Mouse (Mus musculus): Measurements from ENCODE around the gene Tox3. TPM values are rescaled to one million over a fixed set of nuclear protein-coding genes. Genes with fewer than 3 reads are reported as not detected.

Tox3 gene
- polyA plus RNA-seq, 1 experiment from 2014 or later: 2.0 TPM

DNA sequence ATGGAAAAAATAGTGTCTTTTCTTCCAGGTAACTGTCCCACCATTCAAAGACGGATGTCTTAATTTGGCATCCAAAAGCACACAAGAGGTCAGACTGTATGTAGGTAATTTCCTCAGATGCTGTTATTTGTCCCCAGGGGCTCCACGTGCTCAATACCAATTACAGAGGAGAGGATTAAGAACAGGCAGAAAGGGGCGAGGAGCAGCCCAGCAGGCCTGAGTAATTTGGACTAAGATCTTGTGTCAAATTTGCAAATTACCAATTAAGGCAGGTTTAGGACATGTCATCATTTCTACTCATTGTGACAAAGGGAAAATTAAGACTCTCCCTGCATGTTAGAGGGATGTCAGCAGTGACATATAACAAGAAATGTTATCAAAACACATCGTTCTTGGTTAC, 106.7 kb downstream of the Tox3 start:
- Histone ChIP-seq H3K9me3 (ENCODE audit: control insufficient read depth) (no peaks in the 10 kb centered on the region), H3K27ac (ENCODE audit: low read depth, low read length) (no peak overlapping the region), H3K4me3 (ENCODE audit: low read depth, low read length) (no peak overlapping the region), H3K27me3 (replicated peaks; ENCODE audit: control insufficient read depth, insufficient read depth, low read length) (no peaks in the 10 kb centered on the region), H3K4me1 (replicated peaks; ENCODE audit: control insufficient read depth, insufficient read depth, low read length) (no peaks in the 10 kb centered on the region), H3K4me2 (replicated peaks; ENCODE audit: low read depth) (no peak overlapping the region), H3K36me3 (ENCODE audit: control insufficient read depth, insufficient read depth) (no peaks in the 10 kb centered on the region), H3K9ac (ENCODE audit: low read depth, low read length) (no peak overlapping the region)
- ATAC-seq: no peak
- WGBS: 78% methylated on average over 4 of the region's 4 CpGs
- no peak for TF ChIP-seq CTCF (IDR thresholded peaks at IDR 0.05; ENCODE audit: low read depth)

DNA sequence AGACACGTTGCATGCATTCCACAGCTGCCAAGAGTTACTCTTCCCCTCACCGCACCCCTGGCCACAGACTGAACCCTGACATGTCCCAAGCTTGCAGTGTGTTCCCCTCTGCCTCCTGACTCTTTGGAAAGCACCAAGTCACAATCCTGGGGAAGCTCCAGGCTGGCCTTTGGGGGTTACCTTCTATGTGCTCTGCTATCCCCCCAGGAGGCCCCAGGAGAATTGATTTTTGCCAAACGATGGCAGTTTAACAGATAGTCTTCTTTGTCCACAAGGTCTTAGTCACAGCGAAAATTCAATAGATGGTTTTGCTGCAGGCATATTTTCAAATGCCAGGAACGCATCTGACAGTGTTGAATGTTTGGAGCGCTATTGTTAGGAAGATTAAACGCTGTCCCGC, 115.6 kb downstream of the Tox3 start:
- no peak for TF ChIP-seq CTCF (IDR thresholded peaks at IDR 0.05; ENCODE audit: low read depth)
- ATAC-seq: no peak
- WGBS: 58% methylated on average over 8 of the region's 8 CpGs

DNA sequence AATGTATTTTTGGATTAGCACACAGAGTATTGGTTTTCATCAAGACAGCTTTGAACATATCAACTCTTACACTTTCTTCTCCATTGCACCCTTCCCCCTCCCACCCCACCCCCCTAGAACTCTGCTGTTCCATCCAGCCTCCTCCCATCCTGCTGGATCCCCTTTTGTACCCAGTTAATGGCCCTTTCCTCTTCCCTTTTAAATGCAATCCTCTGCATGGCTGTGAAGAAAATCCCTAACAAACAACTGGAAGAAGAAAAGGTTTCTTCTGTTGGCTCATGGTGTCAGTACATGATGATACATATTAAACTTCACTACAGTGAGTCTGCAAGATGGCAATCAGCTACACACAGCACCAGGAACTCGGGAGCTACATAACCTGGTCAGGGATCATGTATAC, 124.0 kb downstream of the Tox3 start:
- no peaks in the 10 kb centered on the region for H3K4me1 ChIP-seq (replicated peaks; ENCODE audit: control insufficient read depth, insufficient read depth, low read length)
- no peak for ATAC-seq
- H3K4me2 ChIP-seq (replicated peaks; ENCODE audit: low read depth): no peak overlapping the region
- no peaks in the 10 kb centered on the region for H3K9me3 ChIP-seq (ENCODE audit: control insufficient read depth)
- H3K36me3 ChIP-seq (ENCODE audit: control insufficient read depth, insufficient read depth): no peaks in the 10 kb centered on the region
- H3K9ac ChIP-seq (ENCODE audit: low read depth, low read length): no peak overlapping the region
- TF ChIP-seq CTCF (IDR thresholded peaks at IDR 0.05; ENCODE audit: low read depth): no peak
- no peaks in the 10 kb centered on the region for H3K27me3 ChIP-seq (replicated peaks; ENCODE audit: control insufficient read depth, insufficient read depth, low read length)
- no peak overlapping the region for H3K4me3 ChIP-seq (ENCODE audit: low read depth, low read length)
- no peak overlapping the region for H3K27ac ChIP-seq (ENCODE audit: low read depth, low read length)
- WGBS: 55% methylated on average over 1 of the region's 1 CpGs

More for the DNA sequence above, 115.6 kb downstream of the Tox3 start:
- Histone ChIP-seq H3K4me3 (ENCODE audit: low read depth, low read length) (no peak overlapping the region), H3K27ac (ENCODE audit: low read depth, low read length) (no peak overlapping the region), H3K36me3 (ENCODE audit: control insufficient read depth, insufficient read depth) (no peaks in the 10 kb centered on the region), H3K4me1 (replicated peaks; ENCODE audit: control insufficient read depth, insufficient read depth, low read length) (no peaks in the 10 kb centered on the region), H3K4me2 (replicated peaks; ENCODE audit: low read depth) (no peak overlapping the region), H3K27me3 (replicated peaks; ENCODE audit: control insufficient read depth, insufficient read depth, low read length) (no peaks in the 10 kb centered on the region), H3K9me3 (ENCODE audit: control insufficient read depth) (no peaks in the 10 kb centered on the region), H3K9ac (ENCODE audit: low read depth, low read length) (no peak overlapping the region)

DNA sequence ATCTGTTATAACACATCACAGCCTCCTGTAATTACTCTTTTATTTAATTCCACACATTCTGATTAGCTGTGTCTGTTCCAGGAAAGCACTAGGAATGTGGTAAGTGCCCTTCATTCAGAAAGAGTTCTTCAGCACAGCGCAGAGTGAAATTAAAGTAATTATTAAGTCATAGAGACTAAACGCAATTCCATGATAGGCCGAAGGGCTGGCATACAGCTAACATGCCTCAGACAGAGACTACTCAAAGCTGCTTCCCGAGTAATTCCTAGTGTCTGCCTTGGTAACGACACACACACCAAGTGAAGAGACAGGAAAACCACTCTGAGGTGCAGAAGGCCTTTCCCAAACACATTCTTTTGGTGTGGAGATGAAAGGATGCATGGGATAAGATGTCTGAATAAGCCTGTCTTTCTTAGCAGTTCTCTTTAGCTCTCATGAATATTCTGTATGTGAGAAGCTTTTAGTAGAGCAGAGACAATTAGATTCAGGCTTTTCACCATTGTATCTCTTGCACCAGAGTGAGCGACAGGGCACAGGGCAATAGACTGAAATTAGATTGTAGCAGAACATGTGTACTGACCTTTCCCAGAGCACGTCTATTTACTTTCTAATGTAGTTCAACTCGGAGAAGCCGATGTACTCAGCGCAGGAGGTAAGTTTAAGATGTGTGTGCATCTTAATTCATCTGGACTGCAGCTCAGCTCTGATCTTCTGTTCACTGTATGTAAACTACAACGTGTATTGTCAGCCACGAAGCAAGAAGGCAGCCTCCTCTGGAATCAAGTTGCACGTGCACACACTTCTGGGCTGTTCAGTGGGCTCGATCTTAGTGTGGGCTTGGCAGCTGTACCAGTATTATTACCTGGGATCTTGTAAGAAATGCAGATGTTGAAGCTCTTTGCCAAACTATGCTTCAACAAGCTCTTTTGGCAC, 138.8 kb downstream of the Tox3 start:
- no peaks in the 10 kb centered on the region for H3K36me3 ChIP-seq (ENCODE audit: control insufficient read depth, insufficient read depth)
- no peaks in the 10 kb centered on the region for H3K4me1 ChIP-seq (replicated peaks; ENCODE audit: control insufficient read depth, insufficient read depth, low read length)
- no peaks in the 10 kb centered on the region for H3K9me3 ChIP-seq (ENCODE audit: control insufficient read depth)
- no peak overlapping the region for H3K9ac ChIP-seq (ENCODE audit: low read depth, low read length)
- H3K4me3 ChIP-seq (ENCODE audit: low read depth, low read length): no peak overlapping the region
- H3K4me2 ChIP-seq (replicated peaks; ENCODE audit: low read depth): no peak overlapping the region
- H3K27me3 ChIP-seq (replicated peaks; ENCODE audit: control insufficient read depth, insufficient read depth, low read length): no peaks in the 10 kb centered on the region
- no peak for ATAC-seq
- WGBS: 70% methylated on average over 14 of the region's 14 CpGs
- H3K27ac ChIP-seq (ENCODE audit: low read depth, low read length): no peak overlapping the region
- no peak for TF ChIP-seq CTCF (IDR thresholded peaks at IDR 0.05; ENCODE audit: low read depth)
